Mouse (Mus musculus): ENCODE measurements around the gene Lpp.

- TF ChIP-seq CTCF (IDR thresholded peaks at IDR 0.05; ENCODE audit: control insufficient read depth, insufficient read depth, insufficient replicate concordance, low read depth, low read length) (no peak), POLR2A (IDR thresholded peaks at IDR 0.05; ENCODE audit: control insufficient read depth, low read depth, low read length) (no peak)
Observed at GRCm38 (mm10) chr16:24655116-24655515, 261.8 kb downstream of the Lpp start.

Data from testis, adult 2 months (tissue).